Mouse (Mus musculus) B cell, adult (primary cell): ENCODE measurements around the gene Dnajc2. TPM values are rescaled to one million over a fixed set of nuclear protein-coding genes. Genes with fewer than 3 reads are reported as not detected.

Experiments
- total RNA-seq: library from RNA; stranded (reverse); gene quantifications from 4 replicates; pipeline ENCODE4 v1.2.4, GENCODE M21; 2023; ENCODE audit not compliant: inconsistent age

Gene Dnajc2
- total RNA-seq = 53.1 to 59.8 TPM (median 56.8 TPM) in 4 replicates

GRCm38 (mm10) chr5:21785053-21785452, at the start of gene Dnajc2, which contains the start of gene Psmc2:
TSS of gene Dnajc2 (minus strand) at chr5:21785251.
TSS of gene Psmc2 (plus strand) at chr5:21785283.

GRCm38 (mm10) chr5:21736956-21737585, 48.0 kb downstream of the Dnajc2 start, which contains the start of gene Pmpcb:
TSS of gene Pmpcb (plus strand) at chr5:21737141.

Other genes with a start within 250 kb of the Dnajc2 start
- gene Lrrc17, start 241.7 kb downstream of the Dnajc2 start, total RNA-seq = not detected in 4 replicates
- gene Fbxl13, start 139.6 kb downstream of the Dnajc2 start, total RNA-seq = not detected in 4 replicates
- 34.4 to 38.9 TPM (median 37.5 TPM) in 4 replicates for gene Armc10, start 139.4 kb downstream of the Dnajc2 start, total RNA-seq
- 1.3 to 2.0 TPM (median 1.4 TPM) in 4 replicates for gene Napepld, start 83.9 kb downstream of the Dnajc2 start, total RNA-seq
- 91.1 to 98.1 TPM (median 93.0 TPM) in 4 replicates for gene Pmpcb, start 48.1 kb downstream of the Dnajc2 start, total RNA-seq
- gene Psmc2, start within 50 bp of the Dnajc2 start, total RNA-seq = 67.9 to 73.4 TPM (median 70.2 TPM) in 4 replicates
- not detected in 4 replicates for gene Slc26a5, start 80.4 kb upstream of the Dnajc2 start, total RNA-seq